Mouse (Mus musculus) spleen, adult 2 months (tissue): Measurements from ENCODE around the gene Cpxm1. TPM values are rescaled to one million over a fixed set of nuclear protein-coding genes. Genes with fewer than 3 reads are reported as not detected.

Source experiments
- DNase-seq, 2 experiments: peaks; one replicate each; pipeline versions ENCODE4 v3.0.0 to v3.0.0-alpha.2; 2012 to 2021; ENCODE audit warnings: low spot score in 2 of 2, low read depth in 1 of 2
- H3K27ac ChIP-seq: fragments of 200-500 bp; 2 replicates; pipeline ENCODE4 v1.5.1; 2012; ENCODE audit warnings: low read length, inconsistent platforms; ENCODE audit not compliant: insufficient read depth
- H3K27me3 ChIP-seq: fragments of 200-500 bp; 2 replicates; pipeline ENCODE4 v1.6.1; 2012; ENCODE audit warnings: mild to moderate bottlenecking, moderate library complexity, low read length, inconsistent platforms; ENCODE audit not compliant: control insufficient read depth, insufficient read depth
- H3K36me3 ChIP-seq: fragments of 200-500 bp; 2 replicates; pipeline ENCODE4 v1.6.1; 2012; ENCODE audit warnings: mild to moderate bottlenecking, low read length, inconsistent platforms; ENCODE audit not compliant: control insufficient read depth, insufficient read depth
- H3K4me1 ChIP-seq: fragments of 200-500 bp; 2 replicates; pipeline ENCODE4 v1.6.1; 2011; ENCODE audit warnings: inconsistent platforms; ENCODE audit not compliant: control insufficient read depth, insufficient read depth, insufficient read length
- H3K4me3 ChIP-seq: fragments of 200-500 bp; 2 replicates; pipeline ENCODE4 v1.5.1; 2011; ENCODE audit warnings: mild to moderate bottlenecking, inconsistent platforms; ENCODE audit not compliant: insufficient read depth, insufficient read length; ENCODE audit errors: extremely low read depth
- CTCF ChIP-seq: fragments of 200-500 bp; IDR thresholded peaks from 2 replicates; pipeline ENCODE4 v1.5.1; 2011; ENCODE audit warnings: mild to moderate bottlenecking, inconsistent platforms; ENCODE audit not compliant: insufficient read depth, insufficient read length, insufficient replicate concordance; ENCODE audit errors: extremely low read depth
- POLR2A ChIP-seq: fragments of 200-500 bp; IDR thresholded peaks from 2 replicates; pipeline ENCODE4 v1.6.1; 2011; ENCODE audit warnings: low read depth, low read length, inconsistent platforms
- WGBS: fragments of 180-500 bp; shearing (Covaris S2); methylation state at CpG from one replicate; pipeline ENCODE4 v1.1.7; 2018; 5-methylcytosine and 5-hydroxymethylcytosine counted together
- polyA plus RNA-seq: library from polyadenylated mRNA; depleted of rRNA; stranded (reverse); fragments of >200 nt; gene quantifications from 2 replicates; pipeline ENCODE4 v1.2.3, GENCODE M21; 2012

Cpxm1 gene
- polyA plus RNA-seq, 1 experiment: 15.6 TPM

- no peak overlapping the region for H3K27ac ChIP-seq
- H3K4me3 ChIP-seq: no peak overlapping the region
- WGBS: 11% methylated on average over 29 of the region's 30 CpGs
- no peak for TF ChIP-seq POLR2A
- TF ChIP-seq CTCF: no peak
- no peak for DNase-seq
- H3K4me1 ChIP-seq: no peaks in the 10 kb centered on the region
- no peaks in the 10 kb centered on the region for H3K36me3 ChIP-seq
- peaks cover 14% of the 10 kb centered on the region for H3K27me3 ChIP-seq
Observed at GRCm38 (mm10) chr2:130365211-130366094, 31.9 kb downstream of the Cpxm1 start.

GRCm38 (mm10) chr2:130362511-130363026 is 34.8 kb downstream of the Cpxm1 start:
- WGBS: 3% methylated on average over 14 of the region's 14 CpGs
- TF ChIP-seq POLR2A (no peak), CTCF (0 out of 2 replicates have a peak, but pooled peaks have one; percentile 11)
- H3K27ac ChIP-seq: no peak overlapping the region
- no peaks in the 10 kb centered on the region for H3K4me1 ChIP-seq
- no peaks in the 10 kb centered on the region for H3K36me3 ChIP-seq
- DNase-seq: no peak
- peaks cover 14% of the 10 kb centered on the region for H3K27me3 ChIP-seq
- H3K4me3 ChIP-seq: no peak overlapping the region

GRCm38 (mm10) chr2:130358852-130359251 is 38.5 kb downstream of the Cpxm1 start:
- no peaks in the 10 kb centered on the region for H3K4me1 ChIP-seq
- peaks cover 10% of the 10 kb centered on the region for H3K27me3 ChIP-seq
- H3K36me3 ChIP-seq: no peaks in the 10 kb centered on the region
- TF ChIP-seq CTCF (no peak), POLR2A (no peak)
- no peak overlapping the region for H3K4me3 ChIP-seq
- H3K27ac ChIP-seq: no peak overlapping the region
- no peak for DNase-seq
- 19% methylated on average over 5 of the region's 5 CpGs for WGBS

GRCm38 (mm10) chr2:130357551-130357950 is 39.8 kb downstream of the Cpxm1 start:
- WGBS: 89% methylated on average over 5 of the region's 5 CpGs
- no peak for TF ChIP-seq POLR2A
- Histone ChIP-seq H3K27ac (no peak overlapping the region), H3K4me3 (no peak overlapping the region), H3K4me1 (no peaks in the 10 kb centered on the region), H3K36me3 (no peaks in the 10 kb centered on the region), H3K27me3 (peaks cover 6% of the 10 kb centered on the region)
- no peak for DNase-seq

- DNase-seq: no peak
- Histone ChIP-seq H3K27me3 (no peaks in the 10 kb centered on the region), H3K36me3 (no peaks in the 10 kb centered on the region), H3K4me1 (no peaks in the 10 kb centered on the region), H3K27ac (no peak overlapping the region), H3K4me3 (no peak overlapping the region)
- TF ChIP-seq CTCF (no peak), POLR2A (no peak)
- WGBS: 60% methylated on average over 3 of the region's 3 CpGs
Observed at GRCm38 (mm10) chr2:130353889-130354288, 43.5 kb downstream of the Cpxm1 start.

- DNase-seq: no peak
- 91% methylated on average over 8 of the region's 8 CpGs for WGBS
- Histone ChIP-seq H3K27me3 (no peaks in the 10 kb centered on the region), H3K36me3 (no peaks in the 10 kb centered on the region), H3K4me1 (no peaks in the 10 kb centered on the region), H3K4me3 (no peak overlapping the region), H3K27ac (no peak overlapping the region)
- TF ChIP-seq CTCF: no peak
- no peak for TF ChIP-seq POLR2A
Observed at GRCm38 (mm10) chr2:130353411-130353810, 44.0 kb downstream of the Cpxm1 start.

GRCm38 (mm10) chr2:130351758-130352339 is 45.5 kb downstream of the Cpxm1 start:
- H3K36me3 ChIP-seq: no peaks in the 10 kb centered on the region
- H3K4me3 ChIP-seq: no peak overlapping the region
- no peak overlapping the region for H3K27ac ChIP-seq
- WGBS: 54% methylated on average over 5 of the region's 5 CpGs
- H3K27me3 ChIP-seq: no peaks in the 10 kb centered on the region
- no peak for DNase-seq
- H3K4me1 ChIP-seq: no peaks in the 10 kb centered on the region
- TF ChIP-seq CTCF (no peak), POLR2A (no peak)
